Mouse (Mus musculus) cerebellum, adult (tissue): ENCODE measurements around the gene Gm29666.

Experiments used
- ATAC-seq: cut with Nextera tagmentation; 2 replicates; pipeline ENCODE4 v1.9.2; 2017; ENCODE audit warnings: mild to moderate bottlenecking, moderate library complexity, mixed read lengths; ENCODE audit not compliant: insufficient number of reproducible peaks, low FRiP score, low TSS enrichment

Gene Gm29666

GRCm38 (mm10) chr15:84919938-84920337 is at the start of gene Gm29666:
Gene Gm29666, minus strand, starts transcription at chr15:84920038.
- no peak for ATAC-seq

- ATAC-seq = no peak
Observed at GRCm38 (mm10) chr15:84968534-84968933, 48.7 kb upstream of the Gm29666 start.

GRCm38 (mm10) chr15:84965575-84966360 is 45.9 kb upstream of the Gm29666 start:
- 0 out of 2 replicates have a peak, but pooled peaks have one; percentile 40 for ATAC-seq

GRCm38 (mm10) chr15:84964771-84965170 is 44.9 kb upstream of the Gm29666 start:
- no peak for ATAC-seq

- ATAC-seq = no peak
Observed at GRCm38 (mm10) chr15:84962518-84962917, 42.7 kb upstream of the Gm29666 start.

- peak; percentile 38; the same call in 1 of the 2 replicates for ATAC-seq
Observed at GRCm38 (mm10) chr15:84960692-84961091, 40.9 kb upstream of the Gm29666 start.

GRCm38 (mm10) chr15:84959891-84960290 is 40.1 kb upstream of the Gm29666 start:
- no peak for ATAC-seq

GRCm38 (mm10) chr15:84958331-84958730 is 38.5 kb upstream of the Gm29666 start:
- no peak for ATAC-seq

GRCm38 (mm10) chr15:84957851-84958250 is 38.0 kb upstream of the Gm29666 start:
- ATAC-seq = no peak

GRCm38 (mm10) chr15:84953259-84953658 is 33.4 kb upstream of the Gm29666 start:
- ATAC-seq = no peak

GRCm38 (mm10) chr15:84950053-84950452 is 30.2 kb upstream of the Gm29666 start:
- ATAC-seq = no peak

GRCm38 (mm10) chr15:84948990-84949389 is 29.2 kb upstream of the Gm29666 start:
- no peak for ATAC-seq

- ATAC-seq = no peak
Observed at GRCm38 (mm10) chr15:84944319-84944718, 24.5 kb upstream of the Gm29666 start.

GRCm38 (mm10) chr15:84942647-84943285 is 22.9 kb upstream of the Gm29666 start:
- no peak for ATAC-seq

- ATAC-seq = no peak
Observed at GRCm38 (mm10) chr15:84940102-84940501, 20.3 kb upstream of the Gm29666 start.

GRCm38 (mm10) chr15:84934901-84935300 is 15.1 kb upstream of the Gm29666 start:
- no peak for ATAC-seq

- no peak for ATAC-seq
Observed at GRCm38 (mm10) chr15:84932351-84932750, 12.5 kb upstream of the Gm29666 start.

GRCm38 (mm10) chr15:84925495-84926018 is 5.7 kb upstream of the Gm29666 start:
- no peak for ATAC-seq

- no peak for ATAC-seq
Observed at GRCm38 (mm10) chr15:84924781-84925315, 5.0 kb upstream of the Gm29666 start.

GRCm38 (mm10) chr15:84923508-84924181 is 3.8 kb upstream of the Gm29666 start:
- no peak for ATAC-seq
